Mouse (Mus musculus): Measurements from ENCODE around the gene Mark1. TPM values are rescaled to one million over a fixed set of nuclear protein-coding genes. Genes with fewer than 3 reads are reported as not detected.
A peak's percentile ranks its signal among the peaks of the same experiment; 100 is the strongest.

The Mark1 gene
- total RNA-seq, 2 experiments from 2014 or later: 5.9 to 8.2 TPM

DNA sequence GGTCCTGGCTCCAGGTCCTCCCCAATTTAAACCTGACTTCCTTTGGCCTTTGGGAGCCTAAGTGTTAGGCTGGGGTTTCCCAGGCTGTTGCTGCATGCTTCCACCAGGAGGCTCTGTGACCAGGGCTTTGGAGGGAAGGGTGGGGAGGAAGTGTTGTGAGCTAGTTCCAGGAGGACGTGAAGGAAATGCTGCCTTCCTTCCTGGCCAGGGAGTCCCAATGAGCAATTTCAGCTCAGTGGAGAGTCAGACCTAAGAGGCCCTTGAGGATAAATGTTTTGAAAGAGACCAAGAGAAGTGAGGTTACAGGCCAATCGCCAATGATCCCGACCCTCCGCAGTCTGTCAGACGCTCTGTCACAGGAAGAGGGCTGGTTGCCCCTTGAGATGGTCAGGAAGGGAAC is 146.0 kb downstream of the Mark1 start:
- DNase-seq: peak; percentile 71

DNA sequence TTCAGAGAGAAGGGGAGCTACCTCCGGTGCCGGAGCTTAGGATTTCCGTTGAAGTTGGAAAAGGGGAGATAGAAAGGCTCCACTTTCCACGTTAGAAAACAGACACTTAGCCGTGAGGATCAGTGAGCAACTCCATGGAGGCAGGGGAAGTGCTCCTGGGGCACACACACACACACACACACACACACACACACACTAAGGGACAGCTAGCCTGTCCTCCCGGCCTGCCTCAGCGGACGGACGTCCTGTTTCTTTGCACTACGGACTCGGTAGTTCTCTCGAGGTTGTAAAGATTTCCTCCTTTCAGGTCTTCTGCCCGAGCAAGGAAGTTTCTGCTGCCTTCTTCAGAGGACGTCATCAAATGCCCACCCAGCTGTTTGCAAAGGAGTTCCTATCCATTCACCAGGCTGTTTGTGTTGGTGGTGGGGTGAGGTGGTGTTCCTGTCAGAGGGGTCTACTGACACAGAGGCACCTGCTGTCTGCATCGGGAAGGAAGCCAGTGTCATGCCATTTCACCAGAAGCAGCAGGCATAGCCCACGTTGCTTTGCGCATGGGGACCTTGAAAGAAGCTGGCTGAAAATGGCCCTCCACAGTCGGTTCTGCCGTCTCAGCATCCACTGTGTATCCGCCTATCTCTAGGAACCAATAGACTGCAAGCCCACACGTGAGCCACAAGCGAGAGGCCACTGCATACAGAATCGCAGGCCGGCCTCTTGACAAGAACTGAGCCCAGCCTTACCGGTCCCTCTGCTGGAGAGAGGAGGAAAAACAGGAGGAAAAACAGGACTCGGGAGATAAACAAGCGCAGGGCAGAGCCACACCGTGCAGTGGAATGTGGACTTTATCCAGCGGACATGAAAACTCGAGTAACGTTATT is 147.4 kb downstream of the Mark1 start:
- peak; percentile 57 for DNase-seq

DNA sequence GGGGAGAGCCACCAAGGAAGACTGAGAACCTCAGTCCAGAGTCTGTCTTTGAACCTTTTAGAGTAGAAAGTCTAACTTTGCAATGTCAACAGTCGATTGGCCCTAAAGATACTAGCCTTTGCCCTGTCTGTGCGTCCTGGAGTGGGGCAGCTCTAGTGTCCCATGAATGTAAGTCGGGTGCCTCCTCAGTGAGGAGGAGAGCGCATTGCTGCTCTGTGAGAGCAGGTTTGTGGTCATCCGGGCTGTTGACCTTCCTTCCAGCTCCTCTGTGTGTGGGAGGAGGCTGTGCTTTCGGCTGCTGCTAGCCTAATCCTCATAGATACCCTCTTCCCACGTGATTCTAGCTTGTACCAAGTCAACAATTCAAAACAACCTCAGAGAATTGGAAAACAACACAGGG is 148.2 kb downstream of the Mark1 start:
- no peak for DNase-seq

DNA sequence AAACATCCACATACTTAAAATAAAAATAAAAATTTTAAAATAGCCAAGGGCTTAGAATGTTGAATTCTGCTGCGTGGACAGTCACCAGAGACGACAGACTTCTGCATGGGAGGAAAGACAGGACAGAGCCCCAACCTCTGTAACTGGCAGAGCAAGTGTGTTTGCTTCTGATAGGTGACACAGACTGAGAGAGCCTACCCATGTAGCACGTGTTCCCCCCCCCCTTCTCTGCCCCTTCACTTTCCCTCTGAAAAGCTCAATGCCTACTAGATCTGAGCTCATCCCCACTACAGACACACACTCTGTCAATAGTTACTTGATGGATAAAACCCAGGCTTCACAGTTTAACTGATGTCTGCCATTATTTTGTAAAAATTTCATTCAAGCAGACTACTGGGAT is 152.4 kb downstream of the Mark1 start:
- no peak for DNase-seq

Other genes starting within 250 kb of the Mark1 start
- under 1 TPM; 0.19 to 0.20 TPM for gene Marc1, start 188.3 kb downstream of the Mark1 start, total RNA-seq (2021)
- gene Marc2, start 153.1 kb downstream of the Mark1 start, total RNA-seq (2021): 100 to 1,000 TPM; 150 to 151 TPM
- gene C130074G19Rik, start 116.4 kb downstream of the Mark1 start, total RNA-seq (2021): 10 to 100 TPM; 32.8 to 36.1 TPM
- 10 to 100 TPM; 16.5 to 22.5 TPM for gene Rab3gap2, start 204.5 kb upstream of the Mark1 start, total RNA-seq (2021)

All from gastrocnemius, postnatal 10 days (tissue).